Mouse (Mus musculus): Measurements from ENCODE around the gene Uri1.

Gene Uri1

GRCm38 (mm10) chr7:38013946-38014345, 9.4 kb downstream of the Uri1 start:
- DNase-seq (ENCODE audit: low read depth): no peak

- DNase-seq (ENCODE audit: low read depth): no peak
These were observed 10.5 kb downstream of the Uri1 start for GRCm38 (mm10) chr7:38012811-38013210.

GRCm38 (mm10) chr7:38008359-38008758, 15.0 kb downstream of the Uri1 start:
- no peak for DNase-seq (ENCODE audit: low read depth)

GRCm38 (mm10) chr7:38002451-38002850, 20.9 kb downstream of the Uri1 start:
- DNase-seq (ENCODE audit: low read depth): no peak

- peak; percentile 48 for DNase-seq (ENCODE audit: low read depth)
These were observed 23.7 kb downstream of the Uri1 start for GRCm38 (mm10) chr7:37999691-38000090.

- no peak for DNase-seq (ENCODE audit: low read depth)
These were observed 30.5 kb downstream of the Uri1 start for GRCm38 (mm10) chr7:37992861-37993260.

GRCm38 (mm10) chr7:37984866-37985265, 38.5 kb downstream of the Uri1 start:
- no peak for DNase-seq (ENCODE audit: low read depth)

- DNase-seq (ENCODE audit: low read depth): no peak
These were observed 39.9 kb downstream of the Uri1 start for GRCm38 (mm10) chr7:37983471-37983870.

GRCm38 (mm10) chr7:37979729-37980128, 43.6 kb downstream of the Uri1 start:
- DNase-seq (ENCODE audit: low read depth): no peak

- peak; percentile 91 for DNase-seq (ENCODE audit: low read depth)
These were observed 44.9 kb downstream of the Uri1 start for GRCm38 (mm10) chr7:37978412-37978811.

GRCm38 (mm10) chr7:37977676-37978075, 45.7 kb downstream of the Uri1 start:
- DNase-seq (ENCODE audit: low read depth): no peak

GRCm38 (mm10) chr7:37972999-37973555, 50.3 kb downstream of the Uri1 start:
- DNase-seq (ENCODE audit: low read depth): no peak

GRCm38 (mm10) chr7:37972571-37972970, 50.8 kb downstream of the Uri1 start:
- no peak for DNase-seq (ENCODE audit: low read depth)

- no peak for DNase-seq (ENCODE audit: low read depth)
These were observed 61.0 kb downstream of the Uri1 start for GRCm38 (mm10) chr7:37962326-37962725.

- no peak for DNase-seq (ENCODE audit: low read depth)
These were observed 62.1 kb downstream of the Uri1 start for GRCm38 (mm10) chr7:37961247-37961646.

- DNase-seq (ENCODE audit: low read depth): no peak
These were observed 71.5 kb downstream of the Uri1 start for GRCm38 (mm10) chr7:37951841-37952240.

- DNase-seq (ENCODE audit: low read depth): no peak
These were observed 86.9 kb downstream of the Uri1 start for GRCm38 (mm10) chr7:37936459-37936858.

GRCm38 (mm10) chr7:37935786-37936185, 87.6 kb downstream of the Uri1 start:
- DNase-seq (ENCODE audit: low read depth): no peak

GRCm38 (mm10) chr7:37934770-37935182, 88.6 kb downstream of the Uri1 start:
- DNase-seq (ENCODE audit: low read depth): peak; percentile 43

- DNase-seq (ENCODE audit: low read depth): no peak
These were observed 89.5 kb downstream of the Uri1 start for GRCm38 (mm10) chr7:37933754-37934308.

GRCm38 (mm10) chr7:37931631-37932030, 91.7 kb downstream of the Uri1 start:
- peak; percentile 70 for DNase-seq (ENCODE audit: low read depth)

GRCm38 (mm10) chr7:37929738-37930137, 93.6 kb downstream of the Uri1 start:
- no peak for DNase-seq (ENCODE audit: low read depth)

GRCm38 (mm10) chr7:37922999-37923398, 100.4 kb downstream of the Uri1 start:
- no peak for DNase-seq (ENCODE audit: low read depth)
